24 mouse cellular contexts compared by ENCODE assay signal in the genomic region with DNA sequence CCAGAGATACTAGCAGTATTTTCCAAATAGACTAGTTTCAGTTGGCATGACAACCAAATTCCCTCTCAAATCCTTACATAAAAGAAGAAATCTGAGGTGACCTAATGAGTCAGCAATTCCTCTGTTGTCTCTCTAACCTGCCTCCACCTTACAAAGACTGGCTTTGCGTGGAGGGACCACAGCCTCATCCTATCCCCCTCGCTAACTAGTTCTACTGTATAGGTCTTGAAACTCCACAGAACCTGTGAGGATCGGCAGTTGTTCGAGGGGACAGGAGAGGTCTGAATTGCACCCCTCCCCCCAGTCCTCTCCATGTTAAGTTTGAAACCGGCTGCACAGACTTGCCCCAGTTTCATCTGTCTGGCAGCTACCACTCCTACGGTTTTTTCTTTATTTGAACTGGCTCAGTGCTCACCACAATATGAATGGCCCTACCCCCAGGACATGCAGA. TPM values are rescaled to one million over a fixed set of nuclear protein-coding genes. Genes with fewer than 3 reads are reported as not detected.
A peak's percentile ranks its signal among the peaks of the same experiment; 100 is the strongest.
DNase-seq lines count a peak whose midpoint lies in the region; ATAC-seq and TF ChIP-seq lines count a peak whose summit lies in the region.
"Had no signal": no experiment of that assay in that cellular context is flagged by ENCODE, and none has a peak within 500 bp of the region (broad histone marks: within the 10 kb centered on the region; RNA-seq: fewer than 3 reads in every experiment).

No protein-coding gene starts in this region.

- WGBS in hindbrain, embryonic 14.5 days: 71% methylated on average over 6 of the region's 6 CpGs
- WGBS in midbrain, embryonic 14.5 days: 72% methylated on average over 6 of the region's 6 CpGs

- H3K36me3 ChIP-seq in hindbrain, embryonic 14.5 days (replicated peaks; ENCODE audit: control insufficient read depth, insufficient read depth): no peaks in the 10 kb centered on the region
- no peaks in the 10 kb centered on the region for H3K36me3 ChIP-seq in midbrain, embryonic 14.5 days (ENCODE audit: control insufficient read depth, insufficient read depth, low read length)
- H3K36me3 ChIP-seq: forebrain, embryonic 12.5 days; heart, embryonic 10.5 days; hindbrain, embryonic 10.5 days; limb, embryonic 13.5 days; neural tube, embryonic 12.5 days; stomach, embryonic 15.5 days had no signal

- H3K9ac ChIP-seq in hindbrain, embryonic 14.5 days: no peak overlapping the region
- H3K9ac ChIP-seq in midbrain, embryonic 14.5 days (replicated peaks; ENCODE audit: low read length): no peak overlapping the region
- H3K9ac ChIP-seq: forebrain, embryonic 12.5 days; limb, embryonic 13.5 days; lung, embryonic 14.5 days; neural tube, embryonic 12.5 days; stomach, embryonic 15.5 days had no signal

- 0 out of 2 replicates have a peak, but pooled peaks cover 6% of the 10 kb centered on the region for H3K9me3 ChIP-seq in hindbrain, embryonic 14.5 days (ENCODE audit: control insufficient read depth, low read length)
- no peaks in the 10 kb centered on the region for H3K9me3 ChIP-seq in midbrain, embryonic 14.5 days (ENCODE audit: control insufficient read depth, low read length)
- H3K9me3 ChIP-seq: limb, embryonic 13.5 days; stomach, embryonic 15.5 days had no signal

- peak in 1 of 2 experiments; percentile 30 for DNase-seq in left cerebral cortex, adult 2 months (ENCODE audit: extremely low spot score in 1 of 2, low spot score in 2 of 2)
- DNase-seq in left cerebral cortex, adult 11 months (ENCODE audit: low spot score): no peak
- DNase-seq in ES-CJ7 (ENCODE audit: low read depth, low spot score): peak; percentile 13
- peak; percentile 22 for DNase-seq in ZHBTc4 (ENCODE audit: low read depth, low spot score)
- peak; percentile 30 to 40 for DNase-seq in right cerebral cortex, postnatal 10 days (ENCODE audit: low spot score in 2 of 2)
- DNase-seq in hindbrain, embryonic 14.5 days (ENCODE audit: low spot score): no peak
- no peak for DNase-seq in midbrain, embryonic 14.5 days
- DNase-seq: adrenal gland, postnatal 25 days; B cell, adult 2 months; cerebellum, adult 11-12 months; cerebellum, postnatal 25 days; gastrocnemius, adult 2 months; kidney, adult 11 months; layer of hippocampus, postnatal 36 days; lung, embryonic 14.5 days; lung, postnatal 4 days; thymus, adult 2 months had no signal

- no peaks in the 10 kb centered on the region for H3K4me1 ChIP-seq in hindbrain, embryonic 14.5 days (replicated peaks; ENCODE audit: control insufficient read depth, insufficient read depth, low read length)
- no peaks in the 10 kb centered on the region for H3K4me1 ChIP-seq in midbrain, embryonic 14.5 days (ENCODE audit: control insufficient read depth, insufficient read depth, low read length)
- H3K4me1 ChIP-seq: forebrain, embryonic 12.5 days; heart, embryonic 10.5 days; hindbrain, embryonic 10.5 days; limb, embryonic 13.5 days; neural tube, embryonic 12.5 days; stomach, embryonic 15.5 days had no signal

- no peak for TF ChIP-seq CTCF in left cerebral cortex, adult 2 months (IDR thresholded peaks at IDR 0.05)

- no peak for ATAC-seq in hindbrain, embryonic 14.5 days (ENCODE audit: low FRiP score)
- no peak for ATAC-seq in midbrain, embryonic 14.5 days (ENCODE audit: low FRiP score, low TSS enrichment)
- ATAC-seq: Patski had no signal

- H3K4me3 ChIP-seq in left cerebral cortex, adult 2 months: no peak overlapping the region
- no peak overlapping the region for H3K4me3 ChIP-seq in hindbrain, embryonic 14.5 days (replicated peaks; ENCODE audit: low read length)
- no peak overlapping the region for H3K4me3 ChIP-seq in midbrain, embryonic 14.5 days (replicated peaks; ENCODE audit: low read depth, low read length)
- H3K4me3 ChIP-seq: forebrain, embryonic 12.5 days; gastrocnemius, adult 2 months; heart, embryonic 10.5 days; hindbrain, embryonic 10.5 days; limb, embryonic 13.5 days; neural tube, embryonic 12.5 days; stomach, embryonic 15.5 days had no signal

- H3K27ac ChIP-seq in left cerebral cortex, adult 2 months: peak overlapping the region; percentile 70
- H3K27ac ChIP-seq in hindbrain, embryonic 14.5 days: no peak overlapping the region
- no peak overlapping the region for H3K27ac ChIP-seq in midbrain, embryonic 14.5 days (replicated peaks; ENCODE audit: low read depth, low read length)
- H3K27ac ChIP-seq: forebrain, embryonic 12.5 days; gastrocnemius, adult 2 months; heart, embryonic 10.5 days; hindbrain, embryonic 10.5 days; limb, embryonic 13.5 days; neural tube, embryonic 12.5 days; stomach, embryonic 15.5 days had no signal

- intact Hi-C loops in left cerebral cortex, adult 2 months (cut with DNase I): no loop called here

- no peak overlapping the region for H3K4me2 ChIP-seq in hindbrain, embryonic 14.5 days (replicated peaks)
- H3K4me2 ChIP-seq in midbrain, embryonic 14.5 days (ENCODE audit: low read length): no peak overlapping the region
- H3K4me2 ChIP-seq: forebrain, embryonic 12.5 days; limb, embryonic 13.5 days; lung, embryonic 14.5 days; neural tube, embryonic 12.5 days; stomach, embryonic 15.5 days had no signal

- H3K27me3 ChIP-seq in hindbrain, embryonic 14.5 days (ENCODE audit: control insufficient read depth, insufficient read depth, low read length): no peaks in the 10 kb centered on the region
- no peaks in the 10 kb centered on the region for H3K27me3 ChIP-seq in midbrain, embryonic 14.5 days (ENCODE audit: control insufficient read depth, insufficient read depth, low read length)
- H3K27me3 ChIP-seq: forebrain, embryonic 12.5 days; limb, embryonic 13.5 days; neural tube, embryonic 12.5 days; Patski; stomach, embryonic 15.5 days had no signal

RNA-seq across cellular contexts. Expression of a gene that starts 9.2 kb away (rescaled TPM):
- 100 to 1,000 TPM; 125 to 132 TPM for total RNA-seq in left cerebral cortex, adult 2 months (2021)
- polyA plus RNA-seq in hindbrain, embryonic 14.5 days (2014; fragmentation: Nextera tagmentation; extraction: Ambion mirVana): 77.5 and 86.4 TPM in 2 replicates
- 69.9 and 77.0 TPM in 2 replicates for polyA plus RNA-seq in midbrain, embryonic 14.5 days (2014; fragmentation: Nextera tagmentation; extraction: Ambion mirVana)

RNA-seq across cellular contexts. Expression of a gene that starts 23.0 kb away (rescaled TPM):
- total RNA-seq in left cerebral cortex, adult 2 months (2021): not detected
- polyA plus RNA-seq in hindbrain, embryonic 14.5 days (2014; fragmentation: Nextera tagmentation; extraction: Ambion mirVana): not detected in 2 replicates
- 0.39 TPM in 1 of 2 replicates, not detected in the other for polyA plus RNA-seq in midbrain, embryonic 14.5 days (2014; fragmentation: Nextera tagmentation; extraction: Ambion mirVana)
- total RNA-seq: gastrocnemius, adult 2 months; layer of hippocampus, postnatal 36 days had no signal
- polyA plus RNA-seq: forebrain, embryonic 12.5 days; heart, embryonic 10.5 days; hindbrain, embryonic 10.5 days; lung, embryonic 14.5 days; neural tube, embryonic 12.5 days had no signal

Comparison
In these comparisons a context has a peak if more than half of its experiments do, and no peak if none do; other contexts are left out.
1. DNase-seq: peak in ES-CJ7 (single experiment), ZHBTc4 (single experiment) and right cerebral cortex, postnatal 10 days (2 of 2); none in left cerebral cortex, adult 11 months (single experiment), hindbrain, embryonic 14.5 days (single experiment) and midbrain, embryonic 14.5 days (single experiment).